In genomic region chr14:123661091-123661491, GRCm38 (mm10) we compare ENCODE assay signal across 9 mouse cellular contexts. TPM values are rescaled to one million over a fixed set of nuclear protein-coding genes. Genes with fewer than 3 reads are reported as not detected.
DNase-seq lines count a peak whose midpoint lies in the region; ATAC-seq and TF ChIP-seq lines count a peak whose summit lies in the region.
"Had no signal": no experiment of that assay in that cellular context is flagged by ENCODE, and none has a peak within 500 bp of the region (broad histone marks: within the 10 kb centered on the region; RNA-seq: fewer than 3 reads in every experiment).

No protein-coding gene starts in this region.

- no peaks in the 10 kb centered on the region for H3K36me3 ChIP-seq in lung, embryonic 14.5 days (ENCODE audit: insufficient read depth)
- H3K36me3 ChIP-seq in forebrain, embryonic 14.5 days (ENCODE audit: control insufficient read depth, insufficient read depth, low read length): no peaks in the 10 kb centered on the region

- DNase-seq in lung, embryonic 14.5 days: peak; percentile 65
- no peak for DNase-seq in lung, postnatal 25 days (ENCODE audit: low spot score)
- DNase-seq in cerebellum, adult 11-12 months: peak; percentile 32
- DNase-seq in forebrain, embryonic 14.5 days (ENCODE audit: low spot score): peak; percentile 82
- peak; percentile 24 to 28 for DNase-seq in heart, postnatal 14 days
- DNase-seq in layer of hippocampus, adult 8-10 months (ENCODE audit: low spot score in 2 of 2): peak; percentile 15 to 42
- peak; percentile 81 for DNase-seq in testis, postnatal 10 days (ENCODE audit: low spot score)

- peak overlapping the region; percentile 33 for H3K4me2 ChIP-seq in lung, embryonic 14.5 days
- H3K4me2 ChIP-seq in forebrain, embryonic 14.5 days (ENCODE audit: low read length): peak overlapping the region; percentile 23

- H3K27me3 ChIP-seq in lung, embryonic 14.5 days (ENCODE audit: insufficient read depth, low read length): no peaks in the 10 kb centered on the region
- no peaks in the 10 kb centered on the region for H3K27me3 ChIP-seq in forebrain, embryonic 14.5 days (replicated peaks; ENCODE audit: control insufficient read depth, insufficient read depth, low read length)
- H3K27me3 ChIP-seq: megakaryocyte, embryonic 14.5 days had no signal

- peaks cover 6% of the 10 kb centered on the region for H3K4me1 ChIP-seq in lung, embryonic 14.5 days (ENCODE audit: insufficient read depth)
- peaks cover 14% of the 10 kb centered on the region for H3K4me1 ChIP-seq in forebrain, embryonic 14.5 days (ENCODE audit: control insufficient read depth, insufficient read depth, low read length)
- H3K4me1 ChIP-seq: megakaryocyte, embryonic 14.5 days had no signal

- H3K9ac ChIP-seq in lung, embryonic 14.5 days: no peak overlapping the region
- no peak overlapping the region for H3K9ac ChIP-seq in forebrain, embryonic 14.5 days (ENCODE audit: low read length)

- no peak overlapping the region for H3K4me3 ChIP-seq in lung, embryonic 14.5 days (ENCODE audit: low read depth, low read length)
- H3K4me3 ChIP-seq in forebrain, embryonic 14.5 days (ENCODE audit: low read depth, low read length): no peak overlapping the region
- H3K4me3 ChIP-seq: megakaryocyte, embryonic 14.5 days had no signal

- WGBS in lung, embryonic 14.5 days: 17% methylated on average over 20 of the region's 20 CpGs
- WGBS in forebrain, embryonic 14.5 days: 16% methylated on average over 20 of the region's 20 CpGs

- no peaks in the 10 kb centered on the region for H3K9me3 ChIP-seq in lung, embryonic 14.5 days (ENCODE audit: low read depth, low read length)
- H3K9me3 ChIP-seq in forebrain, embryonic 14.5 days (replicated peaks; ENCODE audit: control insufficient read depth, low read length): no peaks in the 10 kb centered on the region

- TF ChIP-seq CTCF in lung, embryonic 14.5 days (IDR thresholded peaks at IDR 0.05; ENCODE audit: low read depth): peak; percentile 53; the same call in 1 of the 2 replicates

- ATAC-seq in lung, embryonic 14.5 days (ENCODE audit: insufficient read depth): peak; percentile 97
- peak; percentile 88 for ATAC-seq in forebrain, embryonic 14.5 days
- ATAC-seq in megakaryocyte-erythroid progenitor cell, adult 5-6 weeks (replicated peaks; ENCODE audit: low FRiP score, low TSS enrichment, poor library complexity, severe bottlenecking): peak; percentile 44; the same call in 1 of the 2 replicates

- H3K27ac ChIP-seq in lung, embryonic 14.5 days (ENCODE audit: low read depth): no peak overlapping the region
- H3K27ac ChIP-seq in forebrain, embryonic 14.5 days (ENCODE audit: low read depth, low read length): no peak overlapping the region

- intact Hi-C loops in heart, postnatal 14 days (cut with DNase I): no loop called here

RNA-seq across cellular contexts. Expression of gene Itgbl1, which starts 1.3 kb away (rescaled TPM):
- polyA plus RNA-seq in lung, embryonic 14.5 days (2014; fragmentation: Nextera tagmentation; extraction: Ambion mirVana): 0.04 and 0.11 TPM in 2 replicates
- 3.1 and 4.3 TPM in 2 replicates for polyA plus RNA-seq in forebrain, embryonic 14.5 days (2014; fragmentation: Nextera tagmentation; extraction: Ambion mirVana)
- total RNA-seq in heart, postnatal 14 days (2021): 1 to 10 TPM; 3.2 to 4.3 TPM
- 1 to 10 TPM; 6.8 to 8.6 (median 7.8) TPM for total RNA-seq in layer of hippocampus, adult 8-10 months (2022)
- total RNA-seq in megakaryocyte-erythroid progenitor cell, adult 5-6 weeks (2014; fragmentation: Nextera tagmentation): not detected in 2 replicates
- not detected in 2 replicates for total RNA-seq in megakaryocyte-erythroid progenitor cell, adult 5-6 weeks (2017)

RNA-seq across cellular contexts. Expression of gene Nalcn, which starts 34.1 kb away (rescaled TPM):
- polyA plus RNA-seq in lung, embryonic 14.5 days (2014; fragmentation: Nextera tagmentation; extraction: Ambion mirVana): 0.28 and 0.38 TPM in 2 replicates
- polyA plus RNA-seq in forebrain, embryonic 14.5 days (2014; fragmentation: Nextera tagmentation; extraction: Ambion mirVana): 5.5 and 8.0 TPM in 2 replicates
- total RNA-seq in heart, postnatal 14 days (2021): under 1 TPM; 0.15 to 0.24 TPM
- total RNA-seq in layer of hippocampus, adult 8-10 months (2022): 10 to 100 TPM; 60.9 to 70.6 (median 65.9) TPM
- total RNA-seq in megakaryocyte-erythroid progenitor cell, adult 5-6 weeks (2014; fragmentation: Nextera tagmentation): not detected in 2 replicates
- total RNA-seq in megakaryocyte-erythroid progenitor cell, adult 5-6 weeks (2017): not detected in 2 replicates

Comparison
In these comparisons a context has a peak if more than half of its experiments do, and no peak if none do; other contexts are left out.
1. ATAC-seq: peak in every context shown above with its lines; median percentile 97 in lung, embryonic 14.5 days; 88 in forebrain, embryonic 14.5 days; 44 in megakaryocyte-erythroid progenitor cell, adult 5-6 weeks.
2. RNA of gene Itgbl1, which starts 1.3 kb away (total RNA-seq): 6.8 to 8.6 TPM in layer of hippocampus, adult 8-10 months and 3.2 to 4.3 TPM in heart, postnatal 14 days; not detected in megakaryocyte-erythroid progenitor cell, adult 5-6 weeks; every median in the first group is over 4 times any median in the second.
3. RNA of gene Nalcn, which starts 34.1 kb away (total RNA-seq): 60.9 to 70.6 TPM in layer of hippocampus, adult 8-10 months; 0.15 to 0.24 TPM in heart, postnatal 14 days and not detected in megakaryocyte-erythroid progenitor cell, adult 5-6 weeks; every median in the first group is over 10 times any median in the second.